Mouse (Mus musculus): ENCODE measurements around the gene Grin2d.

The Grin2d gene

GRCm38 (mm10) chr7:45859008-45859407, 19.2 kb downstream of the Grin2d start:
- ATAC-seq (ENCODE audit: insufficient number of reproducible peaks, low FRiP score, low TSS enrichment), result no peak

- peak; percentile 58; the same call in 1 of the 2 replicates for ATAC-seq (ENCODE audit: insufficient number of reproducible peaks, low FRiP score, low TSS enrichment)
Measured at GRCm38 (mm10) chr7:45856950-45857901, 21.0 kb downstream of the Grin2d start.

GRCm38 (mm10) chr7:45853089-45853488, 25.1 kb downstream of the Grin2d start:
- no peak for ATAC-seq (ENCODE audit: insufficient number of reproducible peaks, low FRiP score, low TSS enrichment)

- no peak for ATAC-seq (ENCODE audit: insufficient number of reproducible peaks, low FRiP score, low TSS enrichment)
Measured at GRCm38 (mm10) chr7:45850661-45851060, 27.5 kb downstream of the Grin2d start.

GRCm38 (mm10) chr7:45848447-45849027, 29.6 kb downstream of the Grin2d start:
- ATAC-seq (ENCODE audit: insufficient number of reproducible peaks, low FRiP score, low TSS enrichment), result no peak

GRCm38 (mm10) chr7:45842950-45843744, 35.0 kb downstream of the Grin2d start:
- ATAC-seq (ENCODE audit: insufficient number of reproducible peaks, low FRiP score, low TSS enrichment), result no peak

GRCm38 (mm10) chr7:45833924-45834323, 44.3 kb downstream of the Grin2d start:
- ATAC-seq (ENCODE audit: insufficient number of reproducible peaks, low FRiP score, low TSS enrichment), result no peak

- ATAC-seq (ENCODE audit: insufficient number of reproducible peaks, low FRiP score, low TSS enrichment), result no peak
Measured at GRCm38 (mm10) chr7:45833148-45833790, 44.9 kb downstream of the Grin2d start.

- ATAC-seq (ENCODE audit: insufficient number of reproducible peaks, low FRiP score, low TSS enrichment), result no peak
Measured at GRCm38 (mm10) chr7:45832428-45832827, 45.8 kb downstream of the Grin2d start.

GRCm38 (mm10) chr7:45831128-45831525, 47.1 kb downstream of the Grin2d start:
- no peak for ATAC-seq (ENCODE audit: insufficient number of reproducible peaks, low FRiP score, low TSS enrichment)

GRCm38 (mm10) chr7:45830427-45831127, 47.6 kb downstream of the Grin2d start, which contains the start of gene Grwd1:
Gene Grwd1 (minus strand): TSS chr7:45830944.
- peak; percentile 72; the same call in 1 of the 2 replicates for ATAC-seq (ENCODE audit: insufficient number of reproducible peaks, low FRiP score, low TSS enrichment)

- no peak for ATAC-seq (ENCODE audit: insufficient number of reproducible peaks, low FRiP score, low TSS enrichment)
Measured at GRCm38 (mm10) chr7:45826631-45827030, 51.5 kb downstream of the Grin2d start.

GRCm38 (mm10) chr7:45824598-45824997, 53.6 kb downstream of the Grin2d start, which contains the start of gene Kcnj14:
Gene Kcnj14 (minus strand): TSS chr7:45824782.
- no peak for ATAC-seq (ENCODE audit: insufficient number of reproducible peaks, low FRiP score, low TSS enrichment)

- ATAC-seq (ENCODE audit: insufficient number of reproducible peaks, low FRiP score, low TSS enrichment), result no peak
Measured at GRCm38 (mm10) chr7:45820913-45821312, 57.3 kb downstream of the Grin2d start.

- no peak for ATAC-seq (ENCODE audit: insufficient number of reproducible peaks, low FRiP score, low TSS enrichment)
Measured at GRCm38 (mm10) chr7:45819843-45820242, 58.3 kb downstream of the Grin2d start.

GRCm38 (mm10) chr7:45815984-45816351, 62.2 kb downstream of the Grin2d start:
- ATAC-seq (ENCODE audit: insufficient number of reproducible peaks, low FRiP score, low TSS enrichment), result no peak

GRCm38 (mm10) chr7:45815323-45815983, 62.7 kb downstream of the Grin2d start:
- no peak for ATAC-seq (ENCODE audit: insufficient number of reproducible peaks, low FRiP score, low TSS enrichment)

GRCm38 (mm10) chr7:45814841-45815240, 63.3 kb downstream of the Grin2d start:
- no peak for ATAC-seq (ENCODE audit: insufficient number of reproducible peaks, low FRiP score, low TSS enrichment)
